Mouse (Mus musculus) kidney, postnatal 0 days (tissue): Measurements from ENCODE around the gene Zfp286. TPM values are rescaled to one million over a fixed set of nuclear protein-coding genes. Genes with fewer than 3 reads are reported as not detected.

Experiments used
- ATAC-seq: fragments of 200-750 bp; cut with Nextera tagmentation; replicated peaks from 2 replicates; pipeline ENCODE4 v1.8.0; 2017; ENCODE audit warnings: low read depth, moderate number of reproducible peaks, moderate TSS enrichment, moderate library complexity; ENCODE audit not compliant: low FRiP score
- DNase-seq: peaks from one replicate; pipeline ENCODE4 v3.0.0-alpha.2; 2016; ENCODE audit warnings: low spot score
- H3K27ac ChIP-seq: fragments of 300-500 bp; sonication (generic); 2 replicates; pipeline ENCODE4 v1.5.1; 2014; ENCODE audit warnings: mild to moderate bottlenecking
- H3K27me3 ChIP-seq: fragments of 300-500 bp; sonication (generic); 2 replicates; pipeline ENCODE4 v1.6.1; 2014; ENCODE audit warnings: low read length, mixed read lengths; ENCODE audit not compliant: insufficient read depth
- H3K36me3 ChIP-seq: fragments of 300-500 bp; sonication (generic); 2 replicates; pipeline ENCODE4 v1.6.1; 2014; ENCODE audit warnings: low read length, mixed read lengths; ENCODE audit not compliant: insufficient read depth
- H3K4me1 ChIP-seq: fragments of 300-500 bp; sonication (generic); replicated peaks from 2 replicates; pipeline ENCODE4 v1.6.1; 2014; ENCODE audit warnings: antibody characterized with exemption, low read length, mixed read lengths; ENCODE audit not compliant: insufficient read depth
- H3K4me2 ChIP-seq: fragments of 300-500 bp; sonication (generic); 2 replicates; pipeline ENCODE4 v1.6.1; 2014; ENCODE audit warnings: mild to moderate bottlenecking, low read length, moderate library complexity, mixed read lengths
- H3K4me3 ChIP-seq: fragments of 300-500 bp; sonication (generic); replicated peaks from 2 replicates; pipeline ENCODE4 v1.5.1; 2014; ENCODE audit warnings: low read depth, low read length
- H3K9ac ChIP-seq: fragments of 300-500 bp; sonication (generic); 2 replicates; pipeline ENCODE4 v1.6.1; 2014; ENCODE audit warnings: low read depth, low read length
- H3K9me3 ChIP-seq: fragments of 300-500 bp; sonication (generic); replicated peaks from 2 replicates; pipeline ENCODE4 v1.6.1; 2016; ENCODE audit warnings: low read length, inconsistent platforms, mixed read lengths
- CTCF ChIP-seq: IDR thresholded peaks from 2 replicates; pipeline ENCODE4 v1.5.1; 2016; ENCODE audit warnings: antibody characterized with exemption, low read depth, mild to moderate bottlenecking, moderate library complexity
- WGBS: fragments of 180-500 bp; shearing (Covaris S2); extraction: QIAGEN DNeasy Blood & Tissue Kit; methylation state at CpG from one replicate; pipeline ENCODE4 v1.1.7; 2014; 5-methylcytosine and 5-hydroxymethylcytosine counted together
- polyA plus RNA-seq: library from polyadenylated mRNA; unstranded; fragments of >200 nt; fragmentation: Nextera tagmentation; extraction: Ambion mirVana; gene quantifications from 2 replicates; pipeline ENCODE4 v1.2.1, GENCODE M21; 2015

Zfp286 gene
- polyA plus RNA-seq, 1 experiment from 2014 or later, result 10.8 TPM

GRCm38 (mm10) chr11:62819059-62819686 is 29.9 kb upstream of the Zfp286 start:
- no peak for TF ChIP-seq CTCF
- Histone ChIP-seq H3K4me1 (peaks cover 19% of the 10 kb centered on the region; the same call in 1 of the 2 replicates), H3K4me3 (no peak overlapping the region), H3K9me3 (no peaks in the 10 kb centered on the region), H3K27me3 (no peaks in the 10 kb centered on the region), H3K9ac (no peak overlapping the region), H3K4me2 (no peak overlapping the region), H3K36me3 (no peaks in the 10 kb centered on the region), H3K27ac (no peak overlapping the region)
- WGBS, result 72% methylated on average over 8 of the region's 8 CpGs
- DNase-seq (no peak), ATAC-seq (no peak)

- ATAC-seq (no peak), DNase-seq (no peak)
- H3K36me3 ChIP-seq, result no peaks in the 10 kb centered on the region
- TF ChIP-seq CTCF, result no peak
- H3K4me1 ChIP-seq, result peaks cover 19% of the 10 kb centered on the region; the same call in 1 of the 2 replicates
- no peak overlapping the region for H3K9ac ChIP-seq
- no peak overlapping the region for H3K4me2 ChIP-seq
- H3K4me3 ChIP-seq, result no peak overlapping the region
- H3K27me3 ChIP-seq, result no peaks in the 10 kb centered on the region
- H3K9me3 ChIP-seq, result no peaks in the 10 kb centered on the region
- 49% methylated on average over 6 of the region's 6 CpGs for WGBS
- no peak overlapping the region for H3K27ac ChIP-seq
Observed at GRCm38 (mm10) chr11:62816591-62816990, 27.3 kb upstream of the Zfp286 start.

- DNase-seq (no peak), ATAC-seq (no peak)
- Histone ChIP-seq H3K27ac (no peak overlapping the region), H3K4me3 (no peak overlapping the region), H3K36me3 (no peaks in the 10 kb centered on the region), H3K4me1 (peaks cover 12% of the 10 kb centered on the region; the same call in 1 of the 2 replicates), H3K9ac (no peak overlapping the region), H3K9me3 (no peaks in the 10 kb centered on the region), H3K4me2 (no peak overlapping the region), H3K27me3 (no peaks in the 10 kb centered on the region)
- no peak for TF ChIP-seq CTCF
- WGBS, result 93% methylated on average over 1 of the region's 1 CpGs
Observed at GRCm38 (mm10) chr11:62815438-62815837, 26.2 kb upstream of the Zfp286 start.

- H3K9me3 ChIP-seq, result no peaks in the 10 kb centered on the region
- 67% methylated on average over 4 of the region's 4 CpGs for WGBS
- H3K9ac ChIP-seq, result no peak overlapping the region
- H3K27me3 ChIP-seq, result no peaks in the 10 kb centered on the region
- no peak overlapping the region for H3K27ac ChIP-seq
- no peak overlapping the region for H3K4me3 ChIP-seq
- no peak for DNase-seq
- no peak overlapping the region for H3K4me2 ChIP-seq
- 0 out of 2 replicates have a peak, but pooled peaks cover 4% of the 10 kb centered on the region for H3K4me1 ChIP-seq
- no peak for ATAC-seq
- TF ChIP-seq CTCF, result no peak
- H3K36me3 ChIP-seq, result no peaks in the 10 kb centered on the region
Observed at GRCm38 (mm10) chr11:62814625-62815024, 25.4 kb upstream of the Zfp286 start.

DNA sequence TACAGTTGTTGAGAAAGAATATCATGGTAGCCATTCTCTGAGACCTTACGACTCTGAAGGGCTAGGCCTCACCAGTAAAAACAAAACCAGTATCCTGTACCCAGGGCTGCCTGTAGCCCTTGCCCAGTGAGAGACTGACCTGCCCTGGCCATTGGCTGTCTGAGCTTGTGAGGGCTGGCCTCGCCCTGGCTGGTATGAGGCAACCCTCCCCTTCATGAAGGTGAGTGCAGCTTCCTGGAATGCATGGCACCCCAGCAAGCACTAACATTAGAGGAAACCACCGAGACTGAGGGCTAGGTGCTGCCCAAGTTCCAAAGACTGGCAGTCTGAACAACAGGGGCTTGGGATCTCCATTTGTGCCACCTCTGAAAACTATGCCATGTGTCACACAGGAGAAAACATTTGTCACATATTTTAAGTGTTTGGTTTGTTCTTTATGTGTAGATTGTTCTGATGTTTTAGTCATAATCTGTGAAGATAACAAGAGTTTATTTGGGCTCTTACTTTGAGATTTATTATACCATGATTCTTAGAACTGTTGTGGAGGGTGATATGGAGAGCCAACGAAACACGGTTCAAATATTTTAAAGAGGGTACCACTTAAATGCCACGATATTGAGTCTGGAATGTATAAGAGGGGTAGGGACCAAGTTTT is 24.8 kb upstream of the Zfp286 start:
- 0 out of 2 replicates have a peak, but pooled peaks cover 4% of the 10 kb centered on the region for H3K4me1 ChIP-seq
- H3K27ac ChIP-seq, result no peak overlapping the region
- ATAC-seq (no peak), DNase-seq (no peak)
- TF ChIP-seq CTCF, result no peak
- H3K36me3 ChIP-seq, result no peaks in the 10 kb centered on the region
- no peaks in the 10 kb centered on the region for H3K27me3 ChIP-seq
- no peaks in the 10 kb centered on the region for H3K9me3 ChIP-seq
- no peak overlapping the region for H3K9ac ChIP-seq
- H3K4me2 ChIP-seq, result no peak overlapping the region
- 67% methylated on average over 6 of the region's 6 CpGs for WGBS
- H3K4me3 ChIP-seq, result no peak overlapping the region

DNA sequence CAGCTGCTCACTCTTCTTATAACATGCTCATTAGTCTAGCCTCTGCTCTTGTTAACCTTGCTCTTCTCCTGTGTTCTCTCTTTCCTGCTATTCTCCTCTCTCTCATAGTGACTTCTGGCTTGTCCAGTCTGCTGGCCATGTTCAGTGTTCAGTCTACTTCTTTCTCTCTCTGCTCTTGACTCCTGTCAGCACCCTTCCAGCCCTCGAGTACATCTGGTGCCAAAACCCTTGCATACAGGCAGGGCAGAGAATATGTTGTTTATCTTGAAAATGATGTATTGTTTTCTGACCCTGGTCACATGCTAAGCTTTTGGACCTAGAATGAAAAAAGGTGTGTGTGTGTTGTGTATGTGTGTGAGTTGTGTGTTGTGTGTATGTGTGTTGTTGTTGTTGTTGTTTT is 24.2 kb upstream of the Zfp286 start:
- no peak for TF ChIP-seq CTCF
- no peaks in the 10 kb centered on the region for H3K27me3 ChIP-seq
- no peak overlapping the region for H3K27ac ChIP-seq
- H3K4me3 ChIP-seq, result no peak overlapping the region
- H3K9me3 ChIP-seq, result no peaks in the 10 kb centered on the region
- ATAC-seq, result no peak
- H3K36me3 ChIP-seq, result no peaks in the 10 kb centered on the region
- no peaks in the 10 kb centered on the region for H3K4me1 ChIP-seq
- no peak for DNase-seq
- WGBS, result 27% methylated on average over 1 of the region's 1 CpGs
- H3K9ac ChIP-seq, result no peak overlapping the region
- no peak overlapping the region for H3K4me2 ChIP-seq
